Mouse (Mus musculus): ENCODE data around the gene Elf5. TPM values are rescaled to one million over a fixed set of nuclear protein-coding genes. Genes with fewer than 3 reads are reported as not detected.

The Elf5 gene
- polyA plus RNA-seq, 1 experiment from 2014 or later: 14.2 TPM

- Histone ChIP-seq H3K27me3 (ENCODE audit: control insufficient read depth, insufficient read depth, low read length) (no peaks in the 10 kb centered on the region), H3K36me3 (ENCODE audit: control insufficient read depth, insufficient read depth, low read length) (no peaks in the 10 kb centered on the region), H3K4me1 (replicated peaks; ENCODE audit: control insufficient read depth, insufficient read depth) (no peaks in the 10 kb centered on the region), H3K9ac (ENCODE audit: low read length) (no peak overlapping the region), H3K9me3 (ENCODE audit: control insufficient read depth, low read length) (no peaks in the 10 kb centered on the region), H3K4me2 (replicated peaks; ENCODE audit: low read depth) (no peak overlapping the region), H3K27ac (replicated peaks) (no peak overlapping the region), H3K4me3 (ENCODE audit: low read depth, low read length) (no peak overlapping the region)
- TF ChIP-seq CTCF (IDR thresholded peaks at IDR 0.05; ENCODE audit: low read depth): no peak
- TF ChIP-seq EP300 (optimal IDR thresholded peaks at IDR 0.05): no peak
- ATAC-seq (ENCODE audit: low FRiP score, low TSS enrichment) (no peak), DNase-seq (ENCODE audit: low spot score) (no peak)
- WGBS: 89% methylated on average over 11 of the region's 11 CpGs
Observed at GRCm38 (mm10) chr2:103439071-103439622, 27.7 kb downstream of the Elf5 start.

- no peaks in the 10 kb centered on the region for H3K27me3 ChIP-seq (ENCODE audit: control insufficient read depth, insufficient read depth, low read length)
- DNase-seq (ENCODE audit: low spot score) (peak; percentile 80), ATAC-seq (ENCODE audit: low FRiP score, low TSS enrichment) (peak; percentile 39; the same call in 1 of the 2 replicates)
- peak overlapping the region; percentile 27 for H3K4me2 ChIP-seq (replicated peaks; ENCODE audit: low read depth)
- no peak overlapping the region for H3K9ac ChIP-seq (ENCODE audit: low read length)
- TF ChIP-seq CTCF (IDR thresholded peaks at IDR 0.05; ENCODE audit: low read depth) (peak; percentile 92), EP300 (optimal IDR thresholded peaks at IDR 0.05) (no peak)
- H3K4me3 ChIP-seq (ENCODE audit: low read depth, low read length): no peak overlapping the region
- H3K27ac ChIP-seq (replicated peaks): no peak overlapping the region
- WGBS: 7% methylated on average over 12 of the region's 12 CpGs
- H3K9me3 ChIP-seq (ENCODE audit: control insufficient read depth, low read length): no peaks in the 10 kb centered on the region
- H3K36me3 ChIP-seq (ENCODE audit: control insufficient read depth, insufficient read depth, low read length): no peaks in the 10 kb centered on the region
- H3K4me1 ChIP-seq (replicated peaks; ENCODE audit: control insufficient read depth, insufficient read depth): no peaks in the 10 kb centered on the region
Observed at GRCm38 (mm10) chr2:103439710-103440109, 28.2 kb downstream of the Elf5 start.

GRCm38 (mm10) chr2:103445776-103446175, 34.3 kb downstream of the Elf5 start:
- Histone ChIP-seq H3K36me3 (ENCODE audit: control insufficient read depth, insufficient read depth, low read length) (no peaks in the 10 kb centered on the region), H3K4me1 (replicated peaks; ENCODE audit: control insufficient read depth, insufficient read depth) (no peaks in the 10 kb centered on the region), H3K4me3 (ENCODE audit: low read depth, low read length) (no peak overlapping the region), H3K27ac (replicated peaks) (no peak overlapping the region), H3K9me3 (ENCODE audit: control insufficient read depth, low read length) (no peaks in the 10 kb centered on the region), H3K27me3 (ENCODE audit: control insufficient read depth, insufficient read depth, low read length) (no peaks in the 10 kb centered on the region), H3K9ac (ENCODE audit: low read length) (no peak overlapping the region), H3K4me2 (replicated peaks; ENCODE audit: low read depth) (no peak overlapping the region)
- DNase-seq (ENCODE audit: low spot score) (peak; percentile 63), ATAC-seq (ENCODE audit: low FRiP score, low TSS enrichment) (0 out of 2 replicates have a peak, but pooled peaks have one; percentile 47)
- TF ChIP-seq EP300 (optimal IDR thresholded peaks at IDR 0.05) (no peak), CTCF (IDR thresholded peaks at IDR 0.05; ENCODE audit: low read depth) (peak; percentile 81)
- WGBS: 60% methylated on average over 6 of the region's 6 CpGs

GRCm38 (mm10) chr2:103446326-103446725, 34.8 kb downstream of the Elf5 start:
- Histone ChIP-seq H3K9ac (ENCODE audit: low read length) (no peak overlapping the region), H3K36me3 (ENCODE audit: control insufficient read depth, insufficient read depth, low read length) (no peaks in the 10 kb centered on the region), H3K4me2 (replicated peaks; ENCODE audit: low read depth) (no peak overlapping the region), H3K4me3 (ENCODE audit: low read depth, low read length) (no peak overlapping the region), H3K27me3 (ENCODE audit: control insufficient read depth, insufficient read depth, low read length) (no peaks in the 10 kb centered on the region), H3K9me3 (ENCODE audit: control insufficient read depth, low read length) (no peaks in the 10 kb centered on the region), H3K4me1 (replicated peaks; ENCODE audit: control insufficient read depth, insufficient read depth) (no peaks in the 10 kb centered on the region), H3K27ac (replicated peaks) (no peak overlapping the region)
- 82% methylated on average over 6 of the region's 6 CpGs for WGBS
- DNase-seq (ENCODE audit: low spot score): no peak
- ATAC-seq (ENCODE audit: low FRiP score, low TSS enrichment): no peak
- TF ChIP-seq EP300 (optimal IDR thresholded peaks at IDR 0.05) (no peak), CTCF (IDR thresholded peaks at IDR 0.05; ENCODE audit: low read depth) (no peak)

GRCm38 (mm10) chr2:103448947-103449560, 37.6 kb downstream of the Elf5 start:
- no peak for ATAC-seq (ENCODE audit: low FRiP score, low TSS enrichment)
- TF ChIP-seq EP300 (optimal IDR thresholded peaks at IDR 0.05) (no peak), CTCF (IDR thresholded peaks at IDR 0.05; ENCODE audit: low read depth) (no peak)
- no peaks in the 10 kb centered on the region for H3K27me3 ChIP-seq (ENCODE audit: control insufficient read depth, insufficient read depth, low read length)
- no peaks in the 10 kb centered on the region for H3K4me1 ChIP-seq (replicated peaks; ENCODE audit: control insufficient read depth, insufficient read depth)
- H3K9me3 ChIP-seq (ENCODE audit: control insufficient read depth, low read length): no peaks in the 10 kb centered on the region
- no peak overlapping the region for H3K4me2 ChIP-seq (replicated peaks; ENCODE audit: low read depth)
- no peak for DNase-seq (ENCODE audit: low spot score)
- peaks cover 6% of the 10 kb centered on the region; the same call in 1 of the 2 replicates for H3K36me3 ChIP-seq (ENCODE audit: control insufficient read depth, insufficient read depth, low read length)
- H3K27ac ChIP-seq (replicated peaks): no peak overlapping the region
- WGBS: 42% methylated on average over 14 of the region's 14 CpGs
- H3K4me3 ChIP-seq (ENCODE audit: low read depth, low read length): no peak overlapping the region
- no peak overlapping the region for H3K9ac ChIP-seq (ENCODE audit: low read length)

- no peaks in the 10 kb centered on the region for H3K4me1 ChIP-seq (replicated peaks; ENCODE audit: control insufficient read depth, insufficient read depth)
- no peak overlapping the region for H3K9ac ChIP-seq (ENCODE audit: low read length)
- no peak for DNase-seq (ENCODE audit: low spot score)
- TF ChIP-seq CTCF (IDR thresholded peaks at IDR 0.05; ENCODE audit: low read depth): no peak
- no peak for TF ChIP-seq EP300 (optimal IDR thresholded peaks at IDR 0.05)
- no peak overlapping the region for H3K27ac ChIP-seq (replicated peaks)
- H3K9me3 ChIP-seq (ENCODE audit: control insufficient read depth, low read length): no peaks in the 10 kb centered on the region
- no peak for ATAC-seq (ENCODE audit: low FRiP score, low TSS enrichment)
- no peak overlapping the region for H3K4me3 ChIP-seq (ENCODE audit: low read depth, low read length)
- H3K36me3 ChIP-seq (ENCODE audit: control insufficient read depth, insufficient read depth, low read length): peaks cover 11% of the 10 kb centered on the region
- 77% methylated on average over 7 of the region's 7 CpGs for WGBS
- no peaks in the 10 kb centered on the region for H3K27me3 ChIP-seq (ENCODE audit: control insufficient read depth, insufficient read depth, low read length)
- H3K4me2 ChIP-seq (replicated peaks; ENCODE audit: low read depth): no peak overlapping the region
Observed at GRCm38 (mm10) chr2:103449813-103450212, 38.3 kb downstream of the Elf5 start.

Measured in stomach, postnatal 0 days (tissue).